Mouse (Mus musculus): ENCODE measurements at regions not wholly inside any gene's neighbourhood (a gene's known extent, or its start where the extent isn't known, plus 50 kb on each side); places are given as distances from the start of the nearest gene placed in this dataset.

GRCm38 (mm10) chr1:183780779-183781178 lies 232.3 kb upstream of the Dusp10 start:
- TF ChIP-seq POLR2A (IDR thresholded peaks at IDR 0.05; ENCODE audit: insufficient read depth, low read depth, low read length) (no peak), CTCF (IDR thresholded peaks at IDR 0.05) (no peak)
